Mouse (Mus musculus) lung, embryonic 15.5 days (tissue): ENCODE data around the gene Tex12. TPM values are rescaled to one million over a fixed set of nuclear protein-coding genes. Genes with fewer than 3 reads are reported as not detected.

Experiments used
- polyA plus RNA-seq: library from polyadenylated mRNA; unstranded; fragments of >200 nt; fragmentation: Nextera tagmentation; extraction: Ambion mirVana; gene quantifications from 2 replicates; pipeline ENCODE4 v1.2.1, GENCODE M21; 2015

Tex12 gene
- polyA plus RNA-seq, 1 experiment from 2014 or later: not detected

Other genes starting within 250 kb of the Tex12 start
- gene Rpl10-ps3, start 216.4 kb downstream of the Tex12 start, polyA plus RNA-seq: 258 and 323 TPM in 2 replicates
- gene Plet1, start 66.8 kb downstream of the Tex12 start, polyA plus RNA-seq: 1.6 TPM in 2 replicates
- gene Pts, start 32.6 kb downstream of the Tex12 start, polyA plus RNA-seq: 70.4 and 71.2 TPM in 2 replicates
- 5.6 and 6.5 TPM in 2 replicates for gene Il18, start 6.5 kb downstream of the Tex12 start, polyA plus RNA-seq
- gene Bco2, start 6.1 kb downstream of the Tex12 start, polyA plus RNA-seq: 0.13 and 0.20 TPM in 2 replicates
- 305 and 310 TPM in 2 replicates for gene Sdhd, start 42.5 kb upstream of the Tex12 start, polyA plus RNA-seq
- 176 and 188 TPM in 2 replicates for gene Timm8b, start 42.6 kb upstream of the Tex12 start, polyA plus RNA-seq
- 5.5 and 7.1 TPM in 2 replicates for gene Pih1d2, start 56.0 kb upstream of the Tex12 start, polyA plus RNA-seq
- 19.1 and 21.6 TPM in 2 replicates for gene Nkapd1, start 56.1 kb upstream of the Tex12 start, polyA plus RNA-seq
- 42.4 and 42.5 TPM in 2 replicates for gene Dlat, start 98.5 kb upstream of the Tex12 start, polyA plus RNA-seq
- gene Dixdc1, start 178.2 kb upstream of the Tex12 start, polyA plus RNA-seq: 7.4 and 7.8 TPM in 2 replicates
- gene 2310030G06Rik, start 185.2 kb upstream of the Tex12 start, polyA plus RNA-seq: 13.2 and 16.2 TPM in 2 replicates
- 111 and 131 TPM in 2 replicates for gene Cryab, start 190.0 kb upstream of the Tex12 start, polyA plus RNA-seq
- gene Hspb2, start 191.0 kb upstream of the Tex12 start, polyA plus RNA-seq: 14.5 and 16.4 TPM in 2 replicates
- 11.3 and 12.2 TPM in 2 replicates for gene Fdxacb1, start 206.9 kb upstream of the Tex12 start, polyA plus RNA-seq
- 38.9 and 39.5 TPM in 2 replicates for gene Alg9, start 213.7 kb upstream of the Tex12 start, polyA plus RNA-seq
- gene 1110032A03Rik, start 214.2 kb upstream of the Tex12 start, polyA plus RNA-seq: 31.7 and 35.8 TPM in 2 replicates